Mouse (Mus musculus): ENCODE results near the gene Ripply3.

Gene Ripply3

GRCm38 (mm10) chr16:94360578-94361350 is 32.5 kb downstream of the Ripply3 start:
- no peak for DNase-seq

GRCm38 (mm10) chr16:94362174-94362873 is 34.1 kb downstream of the Ripply3 start:
- DNase-seq, result peak; percentile 63

GRCm38 (mm10) chr16:94363814-94364213 is 35.6 kb downstream of the Ripply3 start:
- DNase-seq, result no peak

GRCm38 (mm10) chr16:94365435-94365834 is 37.2 kb downstream of the Ripply3 start:
- DNase-seq, result no peak

GRCm38 (mm10) chr16:94369596-94370172 is 41.5 kb downstream of the Ripply3 start:
- peak; percentile 27 for DNase-seq

- DNase-seq, result peak; percentile 97
These were observed 42.1 kb downstream of the Ripply3 start, which contains the start of gene Ttc3 for GRCm38 (mm10) chr16:94370173-94370914. Ttc3 (plus strand) TSS chr16:94370618.

- peak; percentile 83 for DNase-seq
These were observed 42.7 kb downstream of the Ripply3 start for GRCm38 (mm10) chr16:94370915-94371300.

- DNase-seq, result peak; percentile 90
These were observed 43.2 kb downstream of the Ripply3 start, which contains the start of gene Pigp for GRCm38 (mm10) chr16:94371301-94371931. Pigp (minus strand) TSS chr16:94371842.

GRCm38 (mm10) chr16:94379386-94379785 is 51.2 kb downstream of the Ripply3 start:
- no peak for DNase-seq

- no peak for DNase-seq
These were observed 55.1 kb downstream of the Ripply3 start for GRCm38 (mm10) chr16:94383277-94383676.

All from embryo, embryonic 11 days (tissue).